Mouse (Mus musculus): Measurements from ENCODE around the gene Gm853.

The Gm853 gene

DNA sequence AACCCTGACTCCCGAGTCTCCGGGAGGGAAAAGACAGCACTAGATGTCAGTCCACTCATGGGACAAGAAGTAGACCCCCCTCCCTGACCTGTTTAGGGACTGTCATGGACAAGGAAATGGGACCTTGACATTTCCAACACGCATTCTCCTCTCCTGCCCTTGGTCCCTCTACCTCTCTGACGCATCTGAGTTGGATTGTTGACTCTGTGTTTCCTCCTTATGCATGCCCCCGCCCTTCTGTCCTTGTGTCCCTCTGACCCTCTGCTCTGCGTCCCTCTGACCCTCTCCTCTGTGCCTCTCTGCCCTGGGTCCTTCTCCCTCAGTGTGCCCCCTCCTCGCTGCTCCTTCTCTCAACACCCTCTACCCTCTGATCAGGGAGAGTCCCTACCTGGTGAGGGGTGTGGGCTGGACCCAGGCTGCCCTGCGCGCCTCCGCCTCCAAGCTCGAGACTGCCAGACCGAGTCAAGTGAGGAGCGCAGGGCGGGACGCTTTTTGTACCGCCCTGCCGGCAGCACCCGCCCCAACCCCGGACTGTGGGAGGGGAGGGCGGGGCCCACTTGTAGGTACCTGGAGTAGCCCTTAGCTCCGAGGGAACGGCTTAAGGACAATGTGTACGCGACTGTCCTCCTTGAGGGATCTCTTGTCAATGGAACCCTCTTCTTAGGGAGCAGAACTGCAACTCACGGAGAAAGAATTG lies 47.7 kb downstream of the Gm853 start:
- in situ Hi-C loops (cut with MboI, MseI) = no loop called here

DNA sequence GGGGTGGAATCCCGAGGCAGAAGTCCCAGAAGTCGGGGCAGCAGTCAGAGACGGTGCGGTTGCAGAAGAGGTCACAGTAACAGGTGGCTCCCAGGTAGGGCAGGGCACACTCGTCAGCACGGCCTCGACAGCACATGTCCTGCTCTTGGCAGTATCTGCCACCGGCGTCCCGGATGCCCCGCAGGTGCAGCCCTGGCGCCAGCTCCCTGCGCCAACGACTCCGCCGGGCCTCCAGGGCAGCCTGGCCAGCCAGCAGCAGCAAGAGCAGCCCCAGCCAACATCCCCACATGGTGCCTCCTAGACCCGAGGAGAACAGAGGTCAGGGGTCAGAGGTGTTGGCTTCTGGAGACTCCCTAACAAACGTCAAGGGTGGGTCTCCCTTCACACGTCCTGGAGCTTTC lies 48.3 kb downstream of the Gm853 start:
- in situ Hi-C loops (cut with MboI, MseI) = no loop called here

DNA sequence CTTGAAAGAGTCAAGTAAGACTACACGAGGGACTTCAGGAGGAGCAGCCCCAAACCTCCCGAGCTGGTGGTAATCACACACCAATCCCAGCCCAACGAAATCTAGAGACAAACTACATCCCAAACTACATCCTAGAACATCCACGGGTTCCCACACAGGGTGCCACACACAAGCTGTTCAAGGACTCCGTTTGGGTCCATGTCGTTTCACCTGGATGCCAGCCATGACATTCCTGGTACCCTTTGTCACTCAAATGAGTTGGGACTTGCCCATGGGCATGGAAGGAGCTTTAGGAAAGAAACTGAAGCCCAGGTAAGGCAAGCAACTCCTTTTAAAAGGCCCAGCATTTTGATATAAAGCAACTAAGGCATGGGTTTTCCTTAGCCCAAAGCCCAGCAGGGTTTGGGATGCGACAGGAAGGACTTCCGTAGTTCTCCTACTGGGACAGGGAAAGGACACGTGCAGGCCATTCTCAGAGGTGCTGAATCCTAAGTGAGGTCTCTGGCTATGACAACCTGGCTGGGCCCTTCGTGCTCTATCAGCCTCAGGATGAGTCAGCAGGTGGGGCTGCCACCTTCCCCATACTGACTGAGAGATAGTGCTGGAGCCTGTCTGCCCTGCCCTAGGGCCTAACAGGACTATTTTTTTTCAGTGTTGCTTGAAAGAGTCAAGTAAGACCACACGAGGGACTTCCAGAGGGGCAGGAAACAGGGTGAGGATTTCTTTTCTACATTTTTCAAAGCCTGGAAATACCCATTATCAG lies 49.0 kb downstream of the Gm853 start:
- in situ Hi-C loops (cut with MboI, MseI) = no loop called here

DNA sequence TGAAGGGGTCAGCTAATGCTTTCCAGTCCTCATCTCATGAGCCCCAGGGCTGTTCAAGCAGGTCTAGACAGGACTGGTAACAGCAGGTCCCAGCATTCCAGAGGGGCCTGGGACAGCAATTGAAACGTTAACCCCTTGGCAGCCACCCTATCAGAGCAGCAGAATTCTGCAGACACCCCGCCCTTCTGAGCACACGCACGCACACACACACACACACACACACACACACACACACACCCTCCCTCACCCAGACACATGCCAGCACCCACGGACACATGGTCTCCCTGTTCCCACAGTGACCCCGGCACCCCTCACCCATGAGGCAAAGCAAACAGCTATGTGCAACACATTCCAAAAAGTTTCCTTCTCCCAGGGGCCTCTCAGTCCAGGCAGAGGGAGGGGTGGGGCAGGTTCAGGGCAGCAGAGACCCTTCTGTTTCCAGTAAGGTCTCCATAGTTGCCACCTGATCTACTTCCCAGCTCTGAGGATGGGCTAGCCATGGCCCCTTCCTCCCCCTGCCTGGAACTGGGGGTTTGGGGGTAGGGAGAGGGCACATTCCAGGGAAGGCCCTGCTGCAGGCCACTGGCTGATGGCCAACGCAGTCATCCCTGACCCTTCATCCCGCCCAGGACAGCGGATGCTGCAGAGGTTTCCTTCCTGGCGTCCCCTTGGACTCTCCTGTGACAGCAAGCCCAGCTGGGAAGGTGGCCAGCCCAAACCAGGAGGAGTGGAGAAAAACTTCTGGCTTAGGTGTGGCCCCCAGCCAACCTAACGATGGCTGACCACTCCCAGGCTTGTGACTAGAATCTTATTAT lies 50.0 kb downstream of the Gm853 start:
- in situ Hi-C loops (cut with MboI, MseI) = no loop called here

DNA sequence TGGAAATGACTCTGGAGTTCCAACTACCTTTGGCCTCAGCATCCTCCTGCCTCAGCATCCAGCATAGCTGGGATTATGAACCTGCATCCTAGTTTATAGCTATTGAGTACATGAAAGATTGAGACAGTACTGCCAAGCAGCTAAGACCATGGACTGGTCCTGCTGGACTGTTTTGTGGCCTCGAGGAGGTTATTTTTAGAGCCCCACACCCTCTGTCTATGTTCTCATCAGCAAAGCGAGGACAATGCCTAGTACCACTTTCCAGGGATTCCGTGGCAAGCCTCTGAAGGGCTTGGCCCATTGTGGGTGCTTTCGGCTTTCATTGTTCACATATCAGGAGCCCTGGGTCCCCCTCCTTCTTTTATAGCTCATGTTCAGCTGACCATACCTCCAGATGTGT lies 51.8 kb downstream of the Gm853 start:
- in situ Hi-C loops (cut with MboI, MseI) = no loop called here

DNA sequence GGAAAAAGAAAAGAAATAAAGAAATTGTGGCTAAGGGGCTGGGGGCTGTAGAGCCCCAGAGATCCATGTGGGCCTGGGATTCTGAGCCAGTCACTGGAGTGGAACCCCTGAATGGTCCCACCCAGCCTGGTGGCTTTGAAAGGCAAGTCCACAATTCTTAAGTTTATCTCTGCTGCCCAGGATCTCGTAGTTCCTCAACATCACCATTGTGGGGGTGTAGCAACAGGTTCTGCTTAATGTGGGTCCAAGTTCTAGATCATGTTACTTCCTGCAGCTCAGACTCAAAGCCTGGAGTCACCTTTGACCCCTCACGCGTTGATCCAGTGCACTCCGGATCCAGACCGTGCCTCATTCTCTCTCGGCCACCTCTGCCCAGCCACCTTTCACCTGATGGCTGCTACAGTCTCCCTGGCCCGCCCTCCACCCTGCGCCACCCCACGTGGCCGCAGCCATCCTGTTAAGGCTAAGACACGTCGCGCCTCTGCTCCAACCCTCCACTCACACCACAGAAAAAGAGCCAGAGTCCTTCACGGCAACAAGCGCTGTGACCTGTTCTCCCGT lies 52.7 kb downstream of the Gm853 start:
- in situ Hi-C loops (cut with MboI, MseI) = no loop called here

DNA sequence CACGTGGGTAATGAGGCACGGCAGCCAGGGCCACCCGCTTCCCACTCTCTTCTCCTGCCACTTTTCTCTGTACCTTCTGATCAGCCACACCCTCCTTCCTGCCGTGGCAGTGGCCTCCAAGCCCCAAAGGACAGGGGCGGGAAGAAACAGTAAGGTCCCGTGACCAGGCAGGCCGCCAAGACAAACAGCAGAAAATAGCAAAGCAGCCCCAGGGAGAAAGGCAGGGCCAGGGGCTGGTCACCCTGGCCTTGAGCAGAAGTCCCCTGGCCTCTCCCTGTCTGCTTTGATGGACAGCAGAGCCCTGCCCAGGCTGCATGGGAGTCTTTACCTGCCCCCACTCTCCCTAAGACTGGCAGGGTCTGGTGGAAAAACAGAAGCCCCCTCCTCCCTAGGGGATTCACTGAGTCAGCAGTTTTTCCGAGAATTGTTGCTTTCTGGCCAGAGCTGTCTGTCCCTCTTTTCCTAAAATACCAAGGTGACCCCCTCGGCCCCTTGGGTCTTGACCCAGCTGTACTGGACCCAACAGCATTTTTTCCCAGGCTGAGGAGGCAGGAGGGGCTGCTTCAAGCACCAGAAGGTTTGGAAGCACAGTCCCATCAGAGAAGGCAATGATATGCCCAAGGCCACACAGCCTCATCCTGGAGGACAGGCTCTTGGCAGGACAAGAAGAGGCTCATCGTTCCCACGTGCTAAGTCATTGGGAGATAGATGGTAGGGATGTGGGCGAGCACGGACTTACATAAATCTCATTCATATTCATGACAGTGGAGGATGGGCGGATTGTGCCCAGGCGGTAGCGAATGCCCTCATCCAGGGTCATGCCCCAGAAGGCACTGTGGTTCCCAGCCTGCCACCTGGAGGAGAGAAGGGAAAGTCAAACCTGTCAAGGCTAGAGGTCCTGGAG lies 53.7 kb downstream of the Gm853 start:
- in situ Hi-C loops (cut with MboI, MseI) = no loop called here

DNA sequence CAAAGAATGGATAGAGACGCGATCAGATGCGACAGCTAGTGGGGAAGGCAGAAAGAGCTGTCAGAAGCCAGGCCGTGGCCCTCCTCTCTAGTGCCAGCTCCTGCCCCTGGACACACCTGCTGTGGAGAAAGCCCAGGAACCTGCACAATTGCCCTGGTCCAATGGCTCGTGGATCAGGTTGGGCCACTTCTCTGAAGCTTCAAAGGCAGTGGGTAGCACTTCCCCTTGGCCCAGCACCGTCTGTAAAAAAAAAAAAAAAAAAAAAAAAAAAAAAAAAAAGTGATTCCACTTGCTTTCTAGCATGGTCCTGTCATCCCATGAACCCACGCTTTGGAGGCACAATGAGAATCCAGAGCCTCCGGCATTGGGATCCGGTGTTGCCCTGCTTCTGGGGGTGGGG lies 54.4 kb downstream of the Gm853 start:
- in situ Hi-C loops (cut with MboI, MseI) = no loop called here

DNA sequence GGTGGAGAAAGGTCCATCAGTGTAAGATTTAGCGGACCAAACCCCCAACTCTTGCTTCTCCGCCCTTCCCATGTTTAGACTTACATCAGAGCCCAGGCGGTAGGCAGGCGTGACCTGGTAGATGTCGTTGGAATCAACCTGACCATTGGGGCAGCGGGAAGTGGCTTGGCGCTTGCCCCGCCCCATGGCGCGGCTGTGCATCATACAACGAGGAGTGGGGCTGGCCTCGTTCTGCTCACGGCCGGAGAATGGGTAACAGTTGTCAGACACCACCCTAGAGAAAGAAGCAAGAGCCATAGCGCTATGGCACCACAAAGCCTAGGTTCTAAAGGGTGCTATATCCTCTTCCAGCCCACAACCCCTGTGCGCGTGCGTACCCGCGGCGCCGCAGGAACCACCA lies 54.9 kb downstream of the Gm853 start:
- in situ Hi-C loops (cut with MboI, MseI) = no loop called here

DNA sequence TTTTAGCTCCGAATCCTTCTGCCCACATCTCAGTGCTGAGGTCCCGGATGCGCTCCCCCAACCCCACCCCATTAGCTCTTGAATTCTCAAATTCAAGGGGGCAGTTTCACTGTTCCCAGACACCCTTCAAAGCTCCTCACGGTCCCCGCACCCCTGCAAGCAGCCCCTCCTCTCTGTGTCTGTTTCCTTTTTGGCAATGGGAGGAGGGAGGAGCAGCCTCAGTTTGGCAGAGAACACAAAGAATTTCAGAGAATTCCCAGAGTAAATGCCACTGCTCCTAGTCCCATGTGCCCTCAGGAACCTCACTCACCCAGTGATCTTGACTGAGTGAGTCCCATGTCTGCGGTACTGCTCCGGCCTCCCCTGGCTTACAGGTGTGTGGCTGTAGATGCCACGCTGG lies 55.6 kb downstream of the Gm853 start:
- in situ Hi-C loops (cut with MboI, MseI) = no loop called here

DNA sequence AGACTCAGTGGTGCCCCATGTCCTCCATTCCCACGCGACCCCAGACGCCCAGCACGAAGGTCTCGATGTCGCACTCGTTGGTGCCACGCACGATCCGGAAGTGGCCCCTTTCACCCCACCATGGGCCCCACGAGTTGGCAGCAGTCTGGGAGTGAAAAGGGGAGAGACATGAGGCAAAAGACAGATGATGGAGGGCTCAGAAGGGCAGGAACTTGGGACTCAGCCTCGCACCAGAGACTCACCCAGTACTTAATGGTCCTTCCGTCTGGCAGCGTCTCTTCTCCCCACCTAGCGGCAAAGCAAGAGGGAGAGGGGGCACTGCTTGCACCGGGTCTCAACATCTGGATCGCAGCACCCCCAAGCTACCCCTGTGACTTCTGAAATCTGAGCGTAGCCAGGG lies 56.1 kb downstream of the Gm853 start:
- in situ Hi-C loops (cut with MboI, MseI) = no loop called here

DNA sequence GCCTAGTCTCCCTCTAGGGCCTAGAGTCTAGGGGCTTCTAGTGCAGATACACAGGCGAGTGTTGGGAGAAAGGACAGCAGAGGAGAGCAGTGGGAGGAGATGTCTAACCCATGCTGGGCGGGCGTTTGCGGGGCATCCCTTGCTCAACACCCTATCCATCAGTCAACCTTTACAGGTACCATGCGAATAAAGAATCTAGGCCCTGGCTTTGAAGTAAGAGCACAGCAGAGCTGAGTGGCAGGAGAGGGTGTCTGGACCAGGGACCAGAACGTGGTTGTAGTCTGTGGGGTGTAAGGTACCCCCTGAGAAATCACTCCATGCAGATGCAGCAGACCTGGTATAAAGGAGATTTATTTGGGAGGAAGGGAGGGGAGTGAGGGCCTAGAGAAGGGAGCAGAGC lies 58.1 kb downstream of the Gm853 start:
- in situ Hi-C loops (cut with MboI, MseI) = no loop called here

DNA sequence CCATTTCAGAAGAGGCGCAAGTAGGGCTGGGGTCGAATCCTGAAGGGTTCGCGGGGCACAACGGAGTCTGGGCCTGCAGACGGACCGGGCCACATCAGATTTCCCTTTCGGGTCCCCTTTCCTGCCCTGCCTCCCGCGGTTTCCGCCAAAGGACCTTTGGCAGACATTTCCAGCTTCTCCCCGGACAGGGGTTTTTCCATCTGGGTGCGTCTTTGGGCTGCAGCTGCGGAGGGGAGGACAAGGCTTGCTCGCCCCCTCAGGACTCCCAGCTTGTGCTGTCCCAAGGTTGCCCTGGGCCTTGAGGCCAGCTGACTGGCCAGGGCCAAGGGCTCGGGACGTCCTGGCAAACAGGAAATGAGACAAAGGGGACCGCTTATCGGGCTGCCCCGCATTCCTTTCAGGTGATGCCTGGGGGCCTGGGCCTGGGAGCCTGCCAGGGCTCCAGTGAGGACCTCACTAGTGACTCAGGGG lies 58.8 kb downstream of the Gm853 start:
- in situ Hi-C loops (cut with MboI, MseI) = no loop called here

DNA sequence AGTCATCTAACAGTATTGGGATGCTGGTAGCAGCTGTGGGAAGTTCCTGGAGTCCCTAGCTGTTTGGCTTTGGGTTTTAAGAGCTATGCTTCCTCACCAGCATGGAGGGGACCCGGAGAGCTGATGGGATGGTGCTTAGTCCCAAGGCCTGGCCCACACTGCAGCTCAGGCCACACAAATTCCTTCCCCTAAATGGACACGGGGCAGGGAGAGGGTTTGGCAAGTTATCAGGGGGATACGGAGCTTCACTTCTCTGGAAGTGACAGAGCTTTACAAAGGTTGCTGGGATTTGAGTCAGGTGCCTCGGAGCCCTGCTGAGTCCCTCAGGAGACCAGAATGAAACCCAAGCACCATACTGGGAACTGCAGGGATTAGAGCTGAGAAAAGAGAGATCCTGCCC lies 60.9 kb downstream of the Gm853 start:
- in situ Hi-C loops (cut with MboI, MseI) = no loop called here

All from T-helper 17 cell (primary cell).